In the genomic region with DNA sequence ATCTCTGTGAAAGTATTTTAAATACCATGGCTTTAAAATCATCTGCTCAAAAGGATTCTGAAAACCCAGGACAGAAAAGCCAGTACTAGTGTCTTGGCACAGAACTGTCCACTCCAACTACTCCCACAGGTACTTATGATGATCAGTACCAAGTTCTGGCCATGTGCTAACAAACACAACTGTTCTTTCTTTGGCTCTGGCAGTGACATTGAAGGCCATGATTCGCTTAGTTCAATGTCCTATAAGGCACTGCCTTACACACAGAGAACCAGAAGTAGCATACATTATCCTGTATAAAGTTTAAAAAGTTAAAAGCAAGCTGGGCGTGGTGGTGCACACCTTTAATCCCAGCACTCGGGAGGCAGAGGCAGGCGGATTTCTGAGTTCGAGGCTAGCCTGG, we compare ENCODE assay signal across 35 mouse cellular contexts.
"Had no signal": no experiment of that assay in that cellular context is flagged by ENCODE, and none has a peak within 500 bp of the region (broad histone marks: within the 10 kb centered on the region; RNA-seq: fewer than 3 reads in every experiment).

No protein-coding gene starts in this region.

- H3K27ac ChIP-seq: heart, embryonic 10.5 days; heart, embryonic 13.5 days; heart, embryonic 15.5 days; hindbrain, embryonic 10.5 days; hindbrain, embryonic 12.5 days; hindbrain, embryonic 13.5 days; hindbrain, embryonic 14.5 days; hindbrain, embryonic 15.5 days; hindbrain, postnatal 0 days; intestine, embryonic 15.5 days; kidney, embryonic 15.5 days; kidney, postnatal 0 days; layer of hippocampus, adult 2 months had no signal

- H3K27me3 ChIP-seq: heart, embryonic 12.5 days; heart, embryonic 13.5 days; heart, embryonic 15.5 days; hindbrain, embryonic 12.5 days; hindbrain, embryonic 13.5 days; hindbrain, embryonic 15.5 days; intestine, embryonic 15.5 days; kidney, embryonic 15.5 days had no signal

- H3K9ac ChIP-seq: heart, embryonic 12.5 days; heart, embryonic 13.5 days; heart, embryonic 15.5 days; hindbrain, embryonic 12.5 days; hindbrain, embryonic 13.5 days; hindbrain, embryonic 14.5 days; hindbrain, embryonic 15.5 days; intestine, embryonic 15.5 days; kidney, embryonic 15.5 days had no signal

- H3K4me3 ChIP-seq: heart, embryonic 10.5 days; heart, embryonic 12.5 days; heart, embryonic 13.5 days; heart, embryonic 15.5 days; hindbrain, embryonic 10.5 days; hindbrain, embryonic 12.5 days; hindbrain, embryonic 13.5 days; hindbrain, embryonic 15.5 days; intestine, embryonic 15.5 days; kidney, embryonic 15.5 days; layer of hippocampus, adult 2 months had no signal

- H3K9me3 ChIP-seq: heart, embryonic 10.5 days; heart, embryonic 12.5 days; heart, embryonic 13.5 days; heart, embryonic 15.5 days; hindbrain, embryonic 12.5 days; hindbrain, embryonic 13.5 days; hindbrain, embryonic 15.5 days; intestine, embryonic 15.5 days; kidney, embryonic 15.5 days had no signal

- H3K4me1 ChIP-seq: heart, embryonic 10.5 days; heart, embryonic 12.5 days; hindbrain, embryonic 15.5 days; intestine, embryonic 15.5 days had no signal

- H3K4me2 ChIP-seq: heart, embryonic 11.5 days; heart, embryonic 12.5 days; heart, embryonic 13.5 days; heart, embryonic 15.5 days; hindbrain, embryonic 12.5 days; hindbrain, embryonic 13.5 days; hindbrain, embryonic 14.5 days; hindbrain, embryonic 15.5 days; intestine, embryonic 15.5 days; kidney, embryonic 15.5 days had no signal

- ATAC-seq: hindbrain, embryonic 16.5 days; hindbrain, postnatal 0 days; inflammation-experienced regulatory T-cells, adult 6 months; intestine, embryonic 15.5 days; intestine, embryonic 16.5 days; intestine, postnatal 0 days had no signal

- H3K36me3 ChIP-seq: intestine, embryonic 15.5 days had no signal

- DNase-seq: heart, postnatal 10 days; heart, postnatal 14 days; heart, postnatal 36 days; heart, postnatal 4 days; kidney, adult 11 months; kidney, adult 18-20 months; kidney, adult 2 months; kidney, adult 8-10 months; kidney, adult 9 months; kidney, postnatal 10 days; kidney, postnatal 14 days; kidney, postnatal 25 days; kidney, postnatal 36 days; kidney, postnatal 4 days; layer of hippocampus, adult 9-11 months; layer of hippocampus, postnatal 36 days had no signal
